Mouse (Mus musculus): ENCODE data around the gene Tnfrsf1b.

- no peak for TF ChIP-seq CTCF (IDR thresholded peaks at IDR 0.05; ENCODE audit: low read depth, low read length)
- no peak for TF ChIP-seq POLR2A (IDR thresholded peaks at IDR 0.05; ENCODE audit: insufficient read depth, low read length)
- no peak for TF ChIP-seq EP300 (IDR thresholded peaks at IDR 0.05; ENCODE audit: insufficient read depth, low read depth, low read length)
Measured at GRCm38 (mm10) chr4:145250002-145250401, 3.3 kb upstream of the Tnfrsf1b start.

Measured in ES-Bruce4 (cell line).